ENCODE assay signal across 8 mouse cellular contexts in the genomic region with DNA sequence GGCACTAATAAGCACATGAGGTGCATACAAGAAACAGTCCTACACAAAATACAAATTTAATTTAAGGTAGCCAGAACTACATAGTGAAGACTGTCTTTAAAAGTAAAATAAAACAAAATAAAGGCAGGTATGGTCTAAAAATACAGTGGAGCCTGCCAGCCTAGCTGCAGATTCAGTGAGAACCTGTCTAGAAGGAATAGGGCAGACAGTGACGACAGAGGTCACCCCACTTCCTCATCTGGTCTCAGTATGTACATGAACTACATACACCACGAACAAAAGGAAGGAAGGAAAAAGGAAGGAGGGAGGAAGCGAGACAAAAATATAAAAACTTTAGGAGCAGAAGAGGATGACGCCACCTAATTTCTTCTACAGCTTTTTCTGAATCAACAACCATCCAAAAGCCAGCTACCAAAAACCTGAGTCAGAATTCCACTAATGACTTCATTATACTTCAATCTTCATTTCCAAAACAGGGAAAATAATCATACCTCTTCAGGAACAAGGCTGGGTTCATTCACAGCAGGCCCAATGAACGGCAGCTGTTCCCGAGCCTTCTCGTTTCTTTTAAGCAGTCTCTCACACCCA. TPM values are rescaled to one million over a fixed set of nuclear protein-coding genes. Genes with fewer than 3 reads are reported as not detected.
DNase-seq lines count a peak whose midpoint lies in the region; ATAC-seq and TF ChIP-seq lines count a peak whose summit lies in the region.

No protein-coding gene starts in this region.

- DNase-seq in heart, adult 11 months, result peak; percentile 95
- DNase-seq in heart, postnatal 10 days, result no peak
- peak; percentile 57 for DNase-seq in lung, postnatal 0 days (ENCODE audit: low spot score)
- DNase-seq in lung, postnatal 4 days, result no peak
- DNase-seq in naive thymus-derived CD4-positive, alpha-beta T cell, adult 2 months (ENCODE audit: low read depth), result peak; percentile 59
- no peak for DNase-seq in thymus, postnatal 0 days (ENCODE audit: low spot score)

- peaks cover 35% of the 10 kb centered on the region for H3K4me1 ChIP-seq in lung, postnatal 0 days (ENCODE audit: insufficient read depth, low read depth, low read length)
- peaks cover 56% of the 10 kb centered on the region for H3K4me1 ChIP-seq in forebrain, embryonic 15.5 days

- no peaks in the 10 kb centered on the region for H3K27me3 ChIP-seq in lung, postnatal 0 days (replicated peaks; ENCODE audit: insufficient read depth, low read length)
- H3K27me3 ChIP-seq in forebrain, embryonic 15.5 days, result no peaks in the 10 kb centered on the region

- intact Hi-C loops in heart, postnatal 10 days (cut with DNase I), result no loop called here

- H3K9me3 ChIP-seq in lung, postnatal 0 days (ENCODE audit: low read length), result no peaks in the 10 kb centered on the region
- H3K9me3 ChIP-seq in forebrain, embryonic 15.5 days, result no peaks in the 10 kb centered on the region

- no peak overlapping the region; the same call in 1 of the 2 replicates for H3K4me2 ChIP-seq in lung, postnatal 0 days (replicated peaks; ENCODE audit: low read depth, low read length)
- no peak overlapping the region for H3K4me2 ChIP-seq in forebrain, embryonic 15.5 days (replicated peaks)

- H3K9ac ChIP-seq in lung, postnatal 0 days (replicated peaks; ENCODE audit: low read depth), result peak overlapping the region; percentile 19; the same call in 1 of the 2 replicates
- H3K9ac ChIP-seq in forebrain, embryonic 15.5 days (replicated peaks), result no peak overlapping the region

- WGBS in lung, postnatal 0 days, result 38% methylated on average over 7 of the region's 7 CpGs
- WGBS in forebrain, embryonic 15.5 days, result 58% methylated on average over 7 of the region's 7 CpGs

- no peak for ATAC-seq in lung, postnatal 0 days
- ATAC-seq in forebrain, embryonic 15.5 days (replicated peaks), result no peak
- ATAC-seq in cerebellum, adult (ENCODE audit: insufficient number of reproducible peaks, low FRiP score, low TSS enrichment), result no peak

- TF ChIP-seq EP300 in lung, postnatal 0 days (IDR thresholded peaks at IDR 0.05), result peak; percentile 66

- peak overlapping the region; percentile 84 for H3K27ac ChIP-seq in lung, postnatal 0 days (ENCODE audit: low read length)
- peak overlapping the region; percentile 57 for H3K27ac ChIP-seq in forebrain, embryonic 15.5 days (replicated peaks)

- no peaks in the 10 kb centered on the region for H3K36me3 ChIP-seq in lung, postnatal 0 days (ENCODE audit: insufficient read depth, low read length)
- no peaks in the 10 kb centered on the region for H3K36me3 ChIP-seq in forebrain, embryonic 15.5 days

- no peak overlapping the region for H3K4me3 ChIP-seq in lung, postnatal 0 days (ENCODE audit: low read depth, low read length)
- no peak overlapping the region for H3K4me3 ChIP-seq in forebrain, embryonic 15.5 days

- no peak for TF ChIP-seq CTCF in lung, postnatal 0 days (IDR thresholded peaks at IDR 0.05)

RNA-seq across cellular contexts. Expression of a gene that starts 10.0 kb away (rescaled TPM):
- 10 to 100 TPM; 62.3 to 63.3 TPM for total RNA-seq in heart, postnatal 10 days (2021)
- polyA plus RNA-seq in lung, postnatal 0 days (2015; fragmentation: Nextera tagmentation; extraction: Ambion mirVana), result 38.0 and 39.9 TPM in 2 replicates
- 58.0 and 67.1 TPM in 2 replicates for polyA plus RNA-seq in forebrain, embryonic 15.5 days (2015; fragmentation: Nextera tagmentation; extraction: Ambion mirVana)
- polyA plus RNA-seq in thymus, postnatal 0 days (2015; fragmentation: Nextera tagmentation; extraction: Ambion mirVana), result 52.6 and 64.2 TPM in 2 replicates

Comparison
In these comparisons a context has a peak if more than half of its experiments do, and no peak if none do; other contexts are left out.
1. DNase-seq: peak in heart, adult 11 months (single experiment), lung, postnatal 0 days (single experiment) and naive thymus-derived CD4-positive, alpha-beta T cell, adult 2 months (single experiment); none in heart, postnatal 10 days (0 of 2), lung, postnatal 4 days (0 of 2) and thymus, postnatal 0 days (single experiment).